Mouse (Mus musculus) gastrocnemius, postnatal 14 days (tissue): ENCODE data around the gene Gtf2ird2. TPM values are rescaled to one million over a fixed set of nuclear protein-coding genes. Genes with fewer than 3 reads are reported as not detected.

Source experiments
- DNase-seq: peaks from one replicate; pipeline ENCODE4 v3.0.0; 2021; ENCODE audit warnings: mixed read lengths
- intact Hi-C: fragments of 180-260 bp; cut with DNase I; formaldehyde crosslinking; loops from one replicate; pipeline ENCODE4 v1.15.1; 2025; ENCODE audit warnings: low total_unique reads
- total RNA-seq, 2 experiments: library from RNA; stranded (reverse); gene quantifications; 2 replicates each; pipeline ENCODE4 v1.2.3; 2021

Gene Gtf2ird2
- total RNA-seq, 2 experiments from 2014 or later, result 4.8 to 5.4 TPM

- intact Hi-C loops, result loop anchor here (5.0 kb wide), 1 partner anchor 164 kb away; no protein-coding TSS in a partner anchor
- no peak for DNase-seq
Observed at GRCm38 (mm10) chr5:134178536-134178935, 5.3 kb upstream of the Gtf2ird2 start.

GRCm38 (mm10) chr5:134179871-134180270 is 3.9 kb upstream of the Gtf2ird2 start:
- intact Hi-C loops, result loop anchor here (5.0 kb wide), 1 partner anchor 162 kb away; no protein-coding TSS in a partner anchor
- peak; percentile 76 for DNase-seq

DNA sequence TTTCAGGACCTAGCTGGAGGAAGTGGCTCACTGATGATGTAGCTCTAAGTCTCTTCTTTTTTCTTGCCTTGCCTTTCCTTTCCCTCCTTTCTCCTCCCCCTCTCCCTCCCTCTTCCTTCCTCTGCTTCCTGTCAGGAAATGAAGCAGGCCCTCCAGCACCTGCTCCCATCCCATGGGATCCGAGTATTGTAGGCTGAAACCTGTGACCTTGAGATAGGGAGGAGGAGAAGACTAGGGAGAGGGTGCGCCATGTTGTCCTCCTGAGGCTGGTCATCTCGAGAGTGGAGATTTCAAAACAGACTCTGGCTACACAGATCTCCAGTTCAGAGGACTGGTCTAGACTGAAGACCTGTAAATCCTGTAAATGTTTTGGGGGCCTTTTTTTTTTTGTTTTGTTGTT is 1.6 kb upstream of the Gtf2ird2 start:
- no peak for DNase-seq
- intact Hi-C loops, result no loop called here

DNA sequence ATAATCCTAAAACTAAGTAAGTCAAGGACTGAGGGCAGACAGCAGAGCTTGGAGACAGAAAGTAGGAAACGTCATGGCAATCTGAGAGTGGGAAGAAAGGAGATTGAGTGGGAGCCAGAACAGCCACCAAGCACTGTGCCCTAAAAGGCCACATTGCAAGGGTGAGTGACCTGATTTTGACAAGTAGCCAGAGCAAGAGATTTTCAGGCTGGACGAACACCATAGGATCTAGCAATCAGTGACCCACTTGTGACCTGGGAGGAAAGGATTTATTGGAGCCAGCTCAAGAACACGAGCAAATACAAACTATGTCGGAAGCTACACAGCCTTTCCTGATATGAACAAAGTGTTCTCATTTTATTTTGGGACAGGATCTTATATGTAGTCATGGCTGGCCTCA is 1.1 kb upstream of the Gtf2ird2 start:
- intact Hi-C loops, result no loop called here
- no peak for DNase-seq

GRCm38 (mm10) chr5:134183162-134183561 is 657 bp upstream of the Gtf2ird2 start:
- DNase-seq, result no peak
- intact Hi-C loops, result no loop called here

DNA sequence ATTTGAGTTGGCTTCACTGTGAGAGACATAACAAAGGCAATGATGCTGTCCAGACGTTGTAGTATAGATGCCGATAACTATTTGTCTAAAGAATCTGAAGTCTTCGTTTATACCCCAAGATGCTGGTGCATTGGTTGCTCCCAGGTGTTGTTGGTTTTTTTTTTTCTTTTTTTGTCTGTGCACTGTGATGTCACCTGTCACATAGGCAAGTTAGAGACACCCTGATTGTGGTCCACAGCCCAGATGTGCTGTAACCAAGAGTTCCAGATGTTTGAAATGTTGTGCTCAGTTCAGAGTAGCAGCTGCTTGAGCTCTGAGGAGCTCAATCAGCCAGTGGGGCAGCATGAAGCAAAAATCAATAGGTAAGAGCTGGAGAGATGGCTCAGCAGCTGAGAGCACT is 2.2 kb downstream of the Gtf2ird2 start:
- intact Hi-C loops, result no loop called here
- no peak for DNase-seq

DNA sequence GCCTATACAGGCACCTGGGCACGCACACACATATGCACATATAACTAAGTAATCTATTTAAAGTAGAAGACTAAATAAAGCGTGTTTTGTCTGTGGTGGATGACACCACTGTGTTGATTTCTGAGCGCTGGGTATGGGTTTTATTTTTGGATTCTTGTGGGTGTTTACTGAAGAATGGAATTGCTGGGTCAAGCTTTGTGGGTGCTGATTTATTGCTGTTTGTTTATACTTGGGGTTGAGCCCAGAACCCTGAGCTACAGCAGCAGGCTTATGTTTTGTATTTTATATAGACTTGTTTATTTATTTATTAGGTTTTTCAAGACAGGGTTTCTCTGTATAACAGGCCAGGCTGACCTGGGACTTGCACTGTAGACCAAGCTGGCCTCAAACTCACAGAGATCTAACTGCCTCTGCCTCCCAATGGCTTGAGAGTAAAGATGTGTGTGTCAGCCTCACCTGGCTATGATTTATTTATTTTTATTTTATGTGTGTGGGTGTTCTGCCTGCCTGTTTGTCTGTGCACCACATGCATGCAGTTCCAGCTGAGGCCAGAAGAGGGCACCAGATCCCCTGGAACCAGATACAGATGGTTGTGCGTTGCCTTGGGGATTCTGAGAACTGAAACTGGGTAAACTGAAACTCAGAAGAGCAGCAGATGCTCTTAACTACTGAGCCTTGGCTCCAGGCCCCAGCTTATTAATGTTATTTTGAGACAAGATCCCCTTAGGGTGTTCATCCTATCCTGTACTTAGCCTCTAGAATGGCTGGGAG is 3.3 kb downstream of the Gtf2ird2 start:
- intact Hi-C loops, result no loop called here
- peak; percentile 32 for DNase-seq

DNA sequence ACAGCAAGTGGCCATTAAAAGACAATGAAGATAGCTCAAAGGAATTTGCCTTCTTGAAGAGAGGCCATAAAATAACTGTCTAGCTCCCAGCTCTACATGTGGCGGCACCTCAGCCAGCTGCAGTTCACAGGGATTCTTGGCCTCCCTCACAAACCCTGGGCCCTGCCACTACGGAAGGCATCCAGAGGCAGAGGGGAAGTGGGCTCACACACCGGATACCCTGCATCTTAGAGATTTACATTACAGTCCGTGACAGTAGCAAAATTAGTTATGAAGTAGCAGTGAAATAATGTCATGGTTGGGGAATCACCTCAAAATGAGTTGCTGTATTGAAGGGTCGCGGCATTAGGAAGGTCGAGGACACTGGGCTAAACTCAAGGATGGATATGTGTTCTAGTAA is 4.8 kb downstream of the Gtf2ird2 start:
- intact Hi-C loops, result no loop called here
- DNase-seq, result no peak

DNA sequence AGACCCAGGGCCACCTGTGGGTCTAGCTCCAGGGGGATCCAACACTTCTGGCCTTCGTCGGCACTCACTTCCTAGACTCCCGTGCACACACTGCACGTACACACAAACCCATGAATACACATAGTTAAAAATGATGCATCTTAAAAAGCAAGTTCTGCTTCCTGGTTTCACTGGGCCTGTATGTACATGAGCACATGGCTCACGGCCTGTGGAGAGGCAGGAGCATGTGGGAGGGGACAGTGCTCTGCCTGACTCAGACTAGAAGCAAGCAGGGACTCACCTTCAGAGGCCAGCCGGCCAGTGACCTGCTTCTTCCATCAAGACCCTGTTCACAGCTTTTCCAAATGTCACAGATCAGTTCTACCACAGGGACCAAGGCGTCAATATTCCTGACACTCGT is 9.8 kb downstream of the Gtf2ird2 start:
- intact Hi-C loops, result no loop called here
- no peak for DNase-seq

- no peak for DNase-seq
Observed at GRCm38 (mm10) chr5:134206721-134207120, 22.9 kb downstream of the Gtf2ird2 start.

DNA sequence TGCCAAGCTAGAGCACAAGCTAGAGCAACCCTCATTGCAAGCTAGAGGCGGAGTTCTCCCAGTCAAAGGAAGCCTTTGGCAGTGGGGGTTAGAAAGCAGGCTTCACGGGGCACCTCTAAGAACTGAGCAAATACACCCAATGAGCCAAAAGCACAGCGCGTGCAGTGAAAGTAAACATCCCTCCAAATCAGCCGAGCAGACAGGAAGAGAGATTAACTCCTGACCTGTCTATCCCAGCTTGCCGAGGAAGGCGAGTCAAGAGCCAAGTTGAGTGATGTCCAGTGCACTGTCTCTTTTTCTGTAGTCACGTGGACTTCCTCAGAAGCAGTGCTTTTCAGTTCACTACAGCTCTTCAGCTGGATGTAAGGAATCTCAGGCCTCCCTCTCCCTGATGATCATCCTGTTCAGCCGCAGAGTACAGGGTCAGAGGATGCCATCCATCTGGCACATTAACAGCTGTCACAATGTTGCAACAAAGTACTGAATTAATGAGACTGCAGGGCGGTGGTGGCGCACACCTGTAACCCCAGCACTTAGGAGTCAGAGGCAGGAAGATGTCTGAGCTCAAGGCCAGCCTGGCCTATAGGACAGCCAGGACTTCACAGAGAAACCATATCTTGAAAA is 26.2 kb downstream of the Gtf2ird2 start:
- no peak for DNase-seq
- intact Hi-C loops, result no loop called here

More at GRCm38 (mm10) chr5:134206721-134207120, 22.9 kb downstream of the Gtf2ird2 start:
- intact Hi-C loops, result no loop called here

- intact Hi-C loops, result no loop called here
- DNase-seq, result no peak
Observed at GRCm38 (mm10) chr5:134214021-134214806, 30.4 kb downstream of the Gtf2ird2 start.

DNA sequence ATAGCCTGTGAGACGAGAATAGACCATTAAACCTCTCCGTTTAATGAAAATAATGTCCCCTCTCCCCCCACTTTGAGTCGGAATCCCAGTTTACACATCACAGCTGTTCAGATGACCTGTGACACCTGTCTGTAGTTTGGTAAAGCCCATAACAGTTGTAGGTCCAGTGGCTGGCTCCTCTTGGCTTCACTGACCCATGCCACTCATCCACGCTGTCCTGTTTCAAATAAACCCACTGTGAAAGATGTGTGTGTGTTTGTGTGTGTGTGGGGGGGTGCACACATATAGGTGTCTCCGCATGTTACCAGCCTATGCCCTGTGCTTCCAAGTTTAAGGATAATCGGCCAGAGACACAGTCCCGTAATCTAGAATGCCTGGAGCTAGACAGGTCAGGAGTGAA is 34.1 kb downstream of the Gtf2ird2 start:
- DNase-seq, result no peak
- intact Hi-C loops, result no loop called here

GRCm38 (mm10) chr5:134221278-134221677 is 37.5 kb downstream of the Gtf2ird2 start:
- intact Hi-C loops, result no loop called here
- DNase-seq, result no peak

DNA sequence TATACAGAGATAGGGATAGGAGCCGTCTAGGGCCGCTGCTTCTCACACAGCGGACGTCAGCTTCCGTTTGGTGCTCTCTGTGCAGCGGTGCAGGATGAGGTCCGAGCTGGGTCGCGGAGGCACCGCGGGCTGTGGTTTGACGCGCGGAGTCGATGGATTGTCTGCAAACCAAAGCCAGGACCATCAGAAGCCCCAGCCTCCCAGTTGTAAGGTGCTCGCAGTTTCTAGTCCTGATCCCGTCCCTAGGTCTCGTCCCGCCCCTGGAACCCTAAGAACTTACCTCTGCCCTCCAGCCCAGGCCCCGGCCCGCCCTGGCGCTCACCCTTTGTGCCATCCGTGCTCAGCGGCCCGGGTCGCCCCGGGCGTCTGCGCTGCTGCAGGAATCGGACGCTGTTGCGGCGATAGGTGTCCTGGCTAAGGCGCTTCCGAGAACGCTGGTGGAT is 37.9 kb downstream of the Gtf2ird2 start:
- no peak for DNase-seq
- intact Hi-C loops, result no loop called here

GRCm38 (mm10) chr5:134225110-134225901 is 41.5 kb downstream of the Gtf2ird2 start:
- no peak for DNase-seq
- intact Hi-C loops, result no loop called here

GRCm38 (mm10) chr5:134226946-134227345 is 43.1 kb downstream of the Gtf2ird2 start:
- intact Hi-C loops, result no loop called here

DNA sequence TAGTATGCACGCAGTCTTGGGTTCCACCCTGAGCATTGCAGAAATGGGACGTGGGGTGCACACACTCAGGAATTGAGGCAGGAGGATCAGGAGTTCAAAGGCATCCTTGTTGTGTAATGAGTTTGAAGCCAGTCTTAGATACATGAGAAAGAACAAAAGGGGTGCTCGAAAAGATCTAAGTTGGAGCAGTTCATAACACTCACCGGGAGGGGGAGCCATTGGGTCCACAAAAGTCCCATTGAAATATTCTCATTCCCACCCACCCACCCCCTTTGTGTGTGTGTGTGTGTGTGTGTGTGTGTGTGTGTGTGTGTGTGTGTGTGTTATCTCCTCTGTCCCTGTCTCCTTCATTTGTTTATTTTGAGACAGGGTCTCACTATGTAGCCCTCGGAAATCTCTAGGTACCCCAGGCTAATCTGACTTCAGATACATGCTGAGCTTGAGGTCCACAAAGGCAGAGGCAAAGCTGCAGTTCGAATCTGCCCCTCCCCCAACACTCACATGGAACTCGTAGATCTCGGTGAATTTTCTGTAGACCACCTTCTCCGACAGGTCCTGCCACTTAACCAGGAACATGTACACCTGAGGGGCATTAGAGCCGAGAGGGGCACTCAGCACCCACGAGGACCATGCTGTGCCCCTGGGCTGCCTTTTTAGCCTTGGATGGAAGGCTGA is 43.9 kb downstream of the Gtf2ird2 start:
- no peak for DNase-seq
- intact Hi-C loops, result no loop called here

More at GRCm38 (mm10) chr5:134226946-134227345, 43.1 kb downstream of the Gtf2ird2 start:
- no peak for DNase-seq

- intact Hi-C loops, result no loop called here
- no peak for DNase-seq
Observed at GRCm38 (mm10) chr5:134228249-134228638, 44.4 kb downstream of the Gtf2ird2 start.
